Comparison of ENCODE assay signal across 26 mouse cellular contexts in genomic region chr2:163593636-163594282, GRCm38 (mm10). TPM values are rescaled to one million over a fixed set of nuclear protein-coding genes. Genes with fewer than 3 reads are reported as not detected.
DNase-seq lines count a peak whose midpoint lies in the region; ATAC-seq and TF ChIP-seq lines count a peak whose summit lies in the region.
"Had no signal": no experiment of that assay in that cellular context is flagged by ENCODE, and none has a peak within 500 bp of the region (broad histone marks: within the 10 kb centered on the region; RNA-seq: fewer than 3 reads in every experiment).

No protein-coding gene starts in this region.

- H3K9me3 ChIP-seq in midbrain, embryonic 11.5 days (ENCODE audit: control insufficient read depth, low read length): no peaks in the 10 kb centered on the region
- H3K9me3 ChIP-seq in midbrain, embryonic 16.5 days (replicated peaks; ENCODE audit: control insufficient read depth, low read length, poor library complexity, severe bottlenecking): no peaks in the 10 kb centered on the region
- H3K9me3 ChIP-seq in intestine, postnatal 0 days (ENCODE audit: control insufficient read depth): no peaks in the 10 kb centered on the region
- H3K9me3 ChIP-seq in hindbrain, embryonic 12.5 days (replicated peaks): no peaks in the 10 kb centered on the region
- H3K9me3 ChIP-seq: embryonic facial prominence, embryonic 13.5 days; forebrain, embryonic 10.5 days; forebrain, embryonic 15.5 days; heart, embryonic 13.5 days; hindbrain, embryonic 10.5 days; limb, embryonic 13.5 days; midbrain, embryonic 15.5 days had no signal

- no peak for TF ChIP-seq CTCF in intestine, postnatal 0 days (IDR thresholded peaks at IDR 0.05; ENCODE audit: low read depth)

- DNase-seq in kidney, adult 8-10 months: peak; percentile 48 to 56
- no peak for DNase-seq in kidney, adult 11 months
- DNase-seq in midbrain, embryonic 11.5 days (ENCODE audit: low spot score, missing footprints): peak; percentile 41
- DNase-seq in right cerebral cortex, postnatal 25 days: no peak
- DNase-seq: adrenal gland, adult 2 months; adrenal gland, postnatal 36 days; cerebellum, adult 18-20 months; cerebellum, postnatal 10 days; gastrocnemius, postnatal 10 days; heart, postnatal 10 days; lung, embryonic 14.5 days; lung, postnatal 14 days; thymus, postnatal 14 days had no signal

- H3K27me3 ChIP-seq in midbrain, embryonic 11.5 days (ENCODE audit: control insufficient read depth, insufficient read depth, low read length): no peaks in the 10 kb centered on the region
- H3K27me3 ChIP-seq in midbrain, embryonic 16.5 days (ENCODE audit: control insufficient read depth, insufficient read depth, low read depth, low read length): no peaks in the 10 kb centered on the region
- no peaks in the 10 kb centered on the region for H3K27me3 ChIP-seq in intestine, postnatal 0 days (replicated peaks; ENCODE audit: control insufficient read depth, insufficient read depth, low read length)
- H3K27me3 ChIP-seq in hindbrain, embryonic 12.5 days: no peaks in the 10 kb centered on the region; the same call in 1 of the 2 replicates
- H3K27me3 ChIP-seq: embryonic facial prominence, embryonic 13.5 days; forebrain, embryonic 15.5 days; heart, embryonic 13.5 days; limb, embryonic 13.5 days; midbrain, embryonic 15.5 days had no signal

- no peak overlapping the region for H3K4me3 ChIP-seq in midbrain, embryonic 11.5 days (ENCODE audit: low read depth, low read length)
- no peak overlapping the region for H3K4me3 ChIP-seq in midbrain, embryonic 16.5 days (ENCODE audit: low read depth, low read length)
- no peak overlapping the region for H3K4me3 ChIP-seq in intestine, postnatal 0 days (ENCODE audit: low read depth, low read length)
- H3K4me3 ChIP-seq in hindbrain, embryonic 12.5 days: no peak overlapping the region
- H3K4me3 ChIP-seq: embryonic facial prominence, embryonic 13.5 days; forebrain, embryonic 10.5 days; forebrain, embryonic 15.5 days; heart, embryonic 13.5 days; hindbrain, embryonic 10.5 days; limb, embryonic 13.5 days; midbrain, embryonic 15.5 days had no signal

- H3K4me2 ChIP-seq in midbrain, embryonic 11.5 days: no peak overlapping the region
- H3K4me2 ChIP-seq in midbrain, embryonic 16.5 days (ENCODE audit: low read length): no peak overlapping the region
- 0 out of 2 replicates have a peak overlapping the region, but pooled peaks have one; percentile 21 for H3K4me2 ChIP-seq in intestine, postnatal 0 days (replicated peaks; ENCODE audit: low read depth)
- no peak overlapping the region for H3K4me2 ChIP-seq in hindbrain, embryonic 12.5 days (replicated peaks)
- H3K4me2 ChIP-seq: embryonic facial prominence, embryonic 13.5 days; forebrain, embryonic 15.5 days; heart, embryonic 13.5 days; limb, embryonic 13.5 days; lung, embryonic 14.5 days; midbrain, embryonic 15.5 days had no signal

- no peak overlapping the region for H3K9ac ChIP-seq in midbrain, embryonic 11.5 days (ENCODE audit: low read length)
- no peak overlapping the region for H3K9ac ChIP-seq in midbrain, embryonic 16.5 days (ENCODE audit: low read depth, low read length)
- peak overlapping the region; percentile 40; the same call in 1 of the 2 replicates for H3K9ac ChIP-seq in intestine, postnatal 0 days (ENCODE audit: low read depth, low read length)
- no peak overlapping the region for H3K9ac ChIP-seq in hindbrain, embryonic 12.5 days
- H3K9ac ChIP-seq: embryonic facial prominence, embryonic 13.5 days; forebrain, embryonic 15.5 days; heart, embryonic 13.5 days; limb, embryonic 13.5 days; liver, embryonic 14.5 days; lung, embryonic 14.5 days; midbrain, embryonic 15.5 days had no signal

- 91% methylated on average over 10 of the region's 10 CpGs for WGBS in midbrain, embryonic 11.5 days
- WGBS in midbrain, embryonic 16.5 days: 92% methylated on average over 10 of the region's 10 CpGs
- WGBS in intestine, postnatal 0 days: 37% methylated on average over 10 of the region's 10 CpGs
- 88% methylated on average over 10 of the region's 10 CpGs for WGBS in hindbrain, embryonic 12.5 days

- H3K36me3 ChIP-seq in midbrain, embryonic 11.5 days (ENCODE audit: control insufficient read depth, insufficient read depth, low read length): no peaks in the 10 kb centered on the region
- no peaks in the 10 kb centered on the region for H3K36me3 ChIP-seq in midbrain, embryonic 16.5 days (ENCODE audit: control insufficient read depth, insufficient read depth, low read length)
- H3K36me3 ChIP-seq in intestine, postnatal 0 days (ENCODE audit: control insufficient read depth, insufficient read depth): no peaks in the 10 kb centered on the region
- no peaks in the 10 kb centered on the region for H3K36me3 ChIP-seq in hindbrain, embryonic 12.5 days
- H3K36me3 ChIP-seq: embryonic facial prominence, embryonic 13.5 days; forebrain, embryonic 10.5 days; forebrain, embryonic 15.5 days; heart, embryonic 13.5 days; hindbrain, embryonic 10.5 days; limb, embryonic 13.5 days; midbrain, embryonic 15.5 days had no signal

- ATAC-seq in midbrain, embryonic 11.5 days (ENCODE audit: low FRiP score): no peak
- no peak for ATAC-seq in midbrain, embryonic 16.5 days
- ATAC-seq in intestine, postnatal 0 days: peak; percentile 69
- no peak for ATAC-seq in hindbrain, embryonic 12.5 days (ENCODE audit: low FRiP score)
- ATAC-seq: CD4-positive, CD25-positive, alpha-beta regulatory T cell, adult 4 months; forebrain, embryonic 15.5 days; hindbrain, postnatal 0 days; midbrain, embryonic 15.5 days had no signal

- no peak overlapping the region for H3K27ac ChIP-seq in midbrain, embryonic 11.5 days (ENCODE audit: low read depth, low read length)
- no peak overlapping the region for H3K27ac ChIP-seq in midbrain, embryonic 16.5 days (ENCODE audit: low read length)
- H3K27ac ChIP-seq in intestine, postnatal 0 days (ENCODE audit: low read depth, low read length): peak overlapping the region; percentile 89
- no peak overlapping the region for H3K27ac ChIP-seq in hindbrain, embryonic 12.5 days
- H3K27ac ChIP-seq: embryonic facial prominence, embryonic 13.5 days; forebrain, embryonic 10.5 days; forebrain, embryonic 15.5 days; heart, embryonic 13.5 days; hindbrain, embryonic 10.5 days; hindbrain, postnatal 0 days; limb, embryonic 13.5 days; liver, embryonic 14.5 days; midbrain, embryonic 15.5 days had no signal

- H3K4me1 ChIP-seq in midbrain, embryonic 11.5 days (ENCODE audit: control insufficient read depth, insufficient read depth, low read length): no peaks in the 10 kb centered on the region
- no peaks in the 10 kb centered on the region for H3K4me1 ChIP-seq in midbrain, embryonic 16.5 days (ENCODE audit: control insufficient read depth, insufficient read depth, low read length)
- peaks cover 24% of the 10 kb centered on the region for H3K4me1 ChIP-seq in intestine, postnatal 0 days (replicated peaks; ENCODE audit: control insufficient read depth, insufficient read depth, low read length)
- no peaks in the 10 kb centered on the region for H3K4me1 ChIP-seq in hindbrain, embryonic 12.5 days
- H3K4me1 ChIP-seq: forebrain, embryonic 10.5 days; forebrain, embryonic 15.5 days; hindbrain, embryonic 10.5 days; midbrain, embryonic 15.5 days had no signal

RNA-seq across cellular contexts. Expression of gene Ttpal, which starts 8.4 kb away (rescaled TPM):
- polyA plus RNA-seq in midbrain, embryonic 11.5 days (2014; fragmentation: Nextera tagmentation; extraction: Ambion mirVana): 39.9 and 44.5 TPM in 2 replicates
- polyA plus RNA-seq in midbrain, embryonic 16.5 days (2015; fragmentation: Nextera tagmentation; extraction: Ambion mirVana): 43.7 and 48.7 TPM in 2 replicates
- 10.4 and 10.9 TPM in 2 replicates for polyA plus RNA-seq in intestine, postnatal 0 days (2015; fragmentation: Nextera tagmentation; extraction: Ambion mirVana)
- polyA plus RNA-seq in hindbrain, embryonic 12.5 days (2016; fragmentation: Nextera tagmentation; extraction: Ambion mirVana): 51.5 and 52.0 TPM in 2 replicates

RNA-seq across cellular contexts. Expression of gene Serinc3, which starts 51.2 kb away (rescaled TPM):
- 35.0 and 38.8 TPM in 2 replicates for polyA plus RNA-seq in midbrain, embryonic 11.5 days (2014; fragmentation: Nextera tagmentation; extraction: Ambion mirVana)
- polyA plus RNA-seq in midbrain, embryonic 16.5 days (2015; fragmentation: Nextera tagmentation; extraction: Ambion mirVana): 35.6 and 36.4 TPM in 2 replicates
- 61.3 and 68.5 TPM in 2 replicates for polyA plus RNA-seq in intestine, postnatal 0 days (2015; fragmentation: Nextera tagmentation; extraction: Ambion mirVana)
- polyA plus RNA-seq in hindbrain, embryonic 12.5 days (2016; fragmentation: Nextera tagmentation; extraction: Ambion mirVana): 36.2 and 38.4 TPM in 2 replicates

Comparison
In these comparisons a context has a peak if more than half of its experiments do, and no peak if none do; other contexts are left out.
1. DNase-seq: peak in kidney, adult 8-10 months (2 of 2) and midbrain, embryonic 11.5 days (single experiment); none in kidney, adult 11 months (single experiment) and right cerebral cortex, postnatal 25 days (single experiment).